Mouse (Mus musculus) left cerebral cortex, adult 11 months (tissue): ENCODE data around the gene Pkd2l1.

Experiments used
- DNase-seq: peaks from one replicate; pipeline ENCODE4 v3.0.0; 2022; ENCODE audit warnings: low spot score

Gene Pkd2l1

GRCm38 (mm10) chr19:44192342-44192741 lies at the start of gene Pkd2l1:
TSS of gene Pkd2l1 (minus strand) at chr19:44192442.
- no peak for DNase-seq

- no peak for DNase-seq
These were observed 46.7 kb upstream of the Pkd2l1 start for GRCm38 (mm10) chr19:44238906-44239305.

GRCm38 (mm10) chr19:44237471-44238006 lies 45.3 kb upstream of the Pkd2l1 start:
- no peak for DNase-seq

GRCm38 (mm10) chr19:44231608-44232151 lies 39.4 kb upstream of the Pkd2l1 start:
- no peak for DNase-seq

GRCm38 (mm10) chr19:44230212-44230611 lies 38.0 kb upstream of the Pkd2l1 start:
- no peak for DNase-seq

- DNase-seq, result no peak
These were observed 37.5 kb upstream of the Pkd2l1 start for GRCm38 (mm10) chr19:44229776-44230175.

GRCm38 (mm10) chr19:44225728-44226127 lies 33.5 kb upstream of the Pkd2l1 start:
- DNase-seq, result no peak

- DNase-seq, result no peak
These were observed 25.8 kb upstream of the Pkd2l1 start for GRCm38 (mm10) chr19:44217958-44218525.

- no peak for DNase-seq
These were observed 23.0 kb upstream of the Pkd2l1 start for GRCm38 (mm10) chr19:44215255-44215654.

GRCm38 (mm10) chr19:44207079-44207478 lies 14.8 kb upstream of the Pkd2l1 start:
- no peak for DNase-seq

GRCm38 (mm10) chr19:44203015-44203564 lies 10.8 kb upstream of the Pkd2l1 start, which contains the start of gene Scd3:
TSS of gene Scd3 (plus strand) at chr19:44203269.
- no peak for DNase-seq

GRCm38 (mm10) chr19:44198964-44199363 lies 6.7 kb upstream of the Pkd2l1 start:
- DNase-seq, result no peak

GRCm38 (mm10) chr19:44198494-44198893 lies 6.3 kb upstream of the Pkd2l1 start:
- no peak for DNase-seq

GRCm38 (mm10) chr19:44197053-44197852 lies 5.0 kb upstream of the Pkd2l1 start:
- no peak for DNase-seq

- DNase-seq, result peak; percentile 54
These were observed 2.9 kb upstream of the Pkd2l1 start for GRCm38 (mm10) chr19:44195138-44195537.

- no peak for DNase-seq
These were observed 1.7 kb upstream of the Pkd2l1 start for GRCm38 (mm10) chr19:44193906-44194305.

- DNase-seq, result no peak
These were observed 3.2 kb downstream of the Pkd2l1 start for GRCm38 (mm10) chr19:44189056-44189455.

- DNase-seq, result no peak
These were observed 8.3 kb downstream of the Pkd2l1 start for GRCm38 (mm10) chr19:44183968-44184367.

- no peak for DNase-seq
These were observed 11.7 kb downstream of the Pkd2l1 start for GRCm38 (mm10) chr19:44180502-44180901.

GRCm38 (mm10) chr19:44176741-44177140 lies 15.5 kb downstream of the Pkd2l1 start:
- no peak for DNase-seq

- no peak for DNase-seq
These were observed 17.4 kb downstream of the Pkd2l1 start for GRCm38 (mm10) chr19:44174835-44175234.

- DNase-seq, result no peak
These were observed 30.7 kb downstream of the Pkd2l1 start for GRCm38 (mm10) chr19:44161515-44161914.

GRCm38 (mm10) chr19:44159386-44159785 lies 32.9 kb downstream of the Pkd2l1 start:
- no peak for DNase-seq
